Mouse (Mus musculus): ENCODE results near the gene Crybg1. TPM values are rescaled to one million over a fixed set of nuclear protein-coding genes. Genes with fewer than 3 reads are reported as not detected.

Gene Crybg1
- total RNA-seq, 2 experiments from 2014 or later: 0.42 to 0.48 TPM

DNA sequence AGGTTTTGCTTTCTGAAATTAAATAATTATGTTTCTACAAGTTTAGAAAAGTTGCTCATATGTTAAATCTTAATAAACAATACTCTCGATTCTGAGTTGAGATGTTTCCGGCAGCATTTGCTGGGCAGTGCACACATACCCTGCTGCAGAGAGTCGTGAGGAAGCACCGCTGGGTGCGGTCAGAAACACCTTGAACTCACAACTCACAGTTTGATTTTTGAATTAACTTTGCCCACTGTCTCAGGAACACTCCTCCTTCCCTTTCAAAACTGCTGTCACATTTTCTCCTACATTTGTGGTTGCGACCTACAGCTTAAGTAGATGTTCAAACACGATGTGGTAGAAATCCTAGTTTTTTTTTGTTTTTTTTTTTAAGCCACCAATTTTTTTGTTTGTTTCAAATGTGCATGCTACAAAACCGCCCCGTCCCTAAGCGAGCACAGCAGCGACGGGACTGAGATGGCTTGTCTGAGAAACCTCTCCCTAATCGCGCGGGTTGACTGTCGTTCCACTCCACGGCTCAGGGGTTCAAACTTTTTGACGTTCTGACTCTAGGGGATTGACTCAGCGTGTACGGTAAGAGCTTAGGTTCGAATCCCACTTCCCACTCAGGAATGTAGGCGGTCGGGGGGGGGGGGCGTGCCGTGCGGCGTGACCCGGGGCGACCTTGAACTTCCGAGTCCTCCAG lies 247.6 kb downstream of the Crybg1 start:
- intact Hi-C loops (cut with DNase I): loop anchor here (5.0 kb wide), 1 partner anchor 324 kb away; the partner anchor contains the start of gene Cd24a
- DNase-seq: no peak

Other genes starting within 250 kb of the Crybg1 start
- 10 to 100 TPM; 14.6 to 16.0 TPM for gene Qrsl1, start 247.1 kb downstream of the Crybg1 start, total RNA-seq (2021)
- gene Rtn4ip1, start 247.0 kb downstream of the Crybg1 start, total RNA-seq (2021): 10 to 100 TPM; 10.7 to 11.2 TPM
- gene Atg5, start 119.5 kb upstream of the Crybg1 start, total RNA-seq (2021): 10 to 100 TPM; 20.1 to 25.2 TPM